Mouse (Mus musculus) T-helper 1 cell (primary cell): ENCODE results near the gene Man1b1.

Experiments
- in situ Hi-C: fragments of 300-600 bp; cut with MboI, MseI; formaldehyde crosslinking; loops from one replicate; pipeline ENCODE4 v1.15.1; 2025; ENCODE audit warnings: high pct_unique_total_duplicates

The Man1b1 gene

DNA sequence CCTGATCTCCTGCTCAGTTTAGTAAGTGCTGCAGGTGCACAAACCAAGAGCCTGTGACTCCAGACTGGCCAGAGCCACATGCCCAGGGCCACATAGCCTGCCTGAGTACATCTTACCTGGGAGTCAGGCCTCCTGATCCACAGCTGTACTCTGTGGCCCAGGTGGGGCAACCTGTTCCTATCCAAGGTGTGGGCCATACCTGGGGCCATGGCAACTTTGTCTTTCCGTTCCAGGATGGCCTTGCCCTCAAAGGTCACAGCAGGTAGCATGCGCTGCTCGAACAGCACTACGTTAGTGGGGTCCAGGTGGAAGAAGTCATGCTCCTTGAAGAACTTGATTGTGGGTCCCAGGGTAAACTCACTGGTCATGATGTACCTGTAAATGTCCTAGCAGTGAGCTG is 32.2 kb downstream of the Man1b1 start:
- in situ Hi-C loops, result no loop called here

GRCm38 (mm10) chr2:25364761-25365090 is 32.6 kb downstream of the Man1b1 start:
- in situ Hi-C loops, result no loop called here

DNA sequence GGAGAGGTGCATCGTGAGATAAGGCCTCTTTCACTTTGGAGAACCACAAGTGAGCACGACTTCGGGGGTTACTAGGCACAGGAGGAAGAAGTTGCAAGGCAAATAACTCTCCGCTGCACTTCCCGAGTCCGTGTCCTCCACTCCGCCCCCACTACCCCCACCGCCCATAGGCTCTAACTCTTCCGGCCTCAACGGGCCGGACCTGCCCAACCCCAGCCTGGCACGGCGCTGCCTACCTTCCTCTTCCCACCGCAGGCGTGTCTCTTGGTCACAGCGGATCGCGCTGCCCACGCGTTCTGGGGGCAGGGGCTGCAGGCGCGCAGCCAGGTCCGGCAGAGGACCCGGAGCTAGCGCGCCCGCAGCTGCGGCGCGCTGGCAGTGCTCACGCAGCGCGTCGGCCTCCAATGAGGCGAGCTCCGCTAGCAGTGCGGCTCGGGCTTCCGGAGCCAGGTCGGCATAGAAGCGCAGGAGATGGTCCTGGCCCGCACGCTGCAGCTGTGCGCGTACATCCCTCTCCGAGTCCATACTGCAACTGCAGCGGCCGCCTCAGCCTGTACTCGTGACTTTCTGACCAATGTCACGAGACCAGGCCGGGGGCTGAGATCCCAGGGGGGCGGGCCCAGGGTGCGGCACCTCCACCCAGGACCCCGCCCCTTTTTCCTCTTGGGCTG is 33.1 kb downstream of the Man1b1 start, which contains the start of gene Uap1l1:
Uap1l1 (minus strand) TSS at position 592 of the 671 bp plus-strand sequence.
- in situ Hi-C loops, result no loop called here

DNA sequence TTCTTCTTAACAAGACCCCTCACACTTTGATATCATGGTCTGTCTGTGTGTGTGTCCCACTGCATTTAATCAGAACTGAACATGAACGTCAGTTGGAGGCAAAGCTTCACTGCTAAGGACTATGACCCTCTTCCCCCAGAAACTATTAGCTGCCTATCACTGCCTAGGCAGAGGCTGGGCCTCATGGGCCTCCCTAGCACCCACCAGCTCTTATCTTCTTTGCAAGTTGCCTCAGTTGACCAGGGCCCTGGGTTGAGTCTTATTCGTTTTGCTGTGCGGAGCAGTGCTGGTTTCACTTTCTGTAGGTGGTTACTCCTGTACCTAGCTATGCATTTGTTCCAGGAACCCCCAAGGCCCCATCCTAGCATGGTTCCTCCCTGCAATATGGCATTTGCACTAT is 37.9 kb downstream of the Man1b1 start:
- in situ Hi-C loops, result no loop called here

- in situ Hi-C loops, result no loop called here
Measured at GRCm38 (mm10) chr2:25371764-25372643, 39.9 kb downstream of the Man1b1 start, which contains the start of gene Sapcd2. Gene Sapcd2, plus strand, starts transcription at chr2:25372321.

GRCm38 (mm10) chr2:25372644-25373391 is 40.7 kb downstream of the Man1b1 start:
- in situ Hi-C loops, result no loop called here

DNA sequence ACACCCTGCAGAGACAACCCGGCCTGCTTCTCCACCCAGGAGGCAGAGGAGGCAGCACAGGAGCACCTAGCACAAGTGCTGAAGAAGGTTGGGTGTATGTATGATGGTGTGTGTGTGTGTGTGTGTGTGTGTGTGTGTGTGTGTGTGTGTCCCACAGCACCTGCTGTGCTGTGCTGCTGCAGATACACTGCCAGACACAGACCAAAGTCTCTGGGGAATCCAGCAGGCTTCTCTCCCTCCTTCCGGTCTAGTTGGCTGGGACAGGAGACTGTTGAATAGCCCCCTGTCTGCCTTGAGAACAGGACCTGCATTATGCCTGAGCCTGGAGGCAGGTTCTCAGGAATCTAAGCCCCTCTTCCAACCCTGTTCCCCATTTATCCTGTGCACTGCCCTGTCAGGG is 41.3 kb downstream of the Man1b1 start:
- in situ Hi-C loops, result no loop called here

DNA sequence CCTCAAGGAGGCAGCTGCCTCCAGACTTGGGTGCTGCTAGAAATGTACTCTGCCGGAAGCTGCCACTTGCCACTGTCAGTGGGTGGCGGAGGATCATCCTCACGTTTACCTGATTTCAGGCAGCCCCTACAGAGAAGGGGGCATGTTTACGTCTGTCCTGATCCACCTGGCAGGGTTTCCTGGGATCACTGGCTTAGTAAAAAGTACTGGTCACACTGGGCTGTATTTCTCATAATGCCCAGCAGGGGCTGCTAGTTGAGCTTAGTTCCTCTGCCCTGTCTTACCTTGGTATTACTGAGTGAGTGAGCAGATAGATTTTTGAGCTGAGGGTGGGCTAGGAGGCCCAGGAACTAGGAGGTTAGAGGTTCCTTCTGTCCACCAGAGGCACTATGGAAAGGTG is 44.5 kb downstream of the Man1b1 start:
- in situ Hi-C loops, result no loop called here

DNA sequence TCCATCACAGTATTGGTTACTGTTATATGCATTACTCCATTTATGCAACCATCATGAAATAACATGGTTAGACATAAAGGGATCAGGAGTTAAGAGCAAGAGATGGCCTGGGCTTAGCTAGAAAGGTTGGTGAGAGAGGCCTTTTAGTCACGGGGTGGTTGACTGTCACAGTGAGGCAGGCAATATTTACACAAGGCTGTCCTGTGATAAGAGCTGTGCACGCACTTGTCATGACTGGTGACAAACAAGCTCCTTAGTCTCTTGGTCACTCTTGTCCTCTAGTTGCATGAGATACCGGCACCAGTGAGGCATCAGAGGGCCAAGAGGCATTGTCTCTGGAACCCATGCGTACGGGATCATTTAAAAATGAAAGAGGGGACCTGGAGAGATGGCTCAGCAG is 52.4 kb downstream of the Man1b1 start:
- in situ Hi-C loops, result no loop called here

GRCm38 (mm10) chr2:25391266-25391665 is 59.1 kb downstream of the Man1b1 start:
- in situ Hi-C loops, result no loop called here

DNA sequence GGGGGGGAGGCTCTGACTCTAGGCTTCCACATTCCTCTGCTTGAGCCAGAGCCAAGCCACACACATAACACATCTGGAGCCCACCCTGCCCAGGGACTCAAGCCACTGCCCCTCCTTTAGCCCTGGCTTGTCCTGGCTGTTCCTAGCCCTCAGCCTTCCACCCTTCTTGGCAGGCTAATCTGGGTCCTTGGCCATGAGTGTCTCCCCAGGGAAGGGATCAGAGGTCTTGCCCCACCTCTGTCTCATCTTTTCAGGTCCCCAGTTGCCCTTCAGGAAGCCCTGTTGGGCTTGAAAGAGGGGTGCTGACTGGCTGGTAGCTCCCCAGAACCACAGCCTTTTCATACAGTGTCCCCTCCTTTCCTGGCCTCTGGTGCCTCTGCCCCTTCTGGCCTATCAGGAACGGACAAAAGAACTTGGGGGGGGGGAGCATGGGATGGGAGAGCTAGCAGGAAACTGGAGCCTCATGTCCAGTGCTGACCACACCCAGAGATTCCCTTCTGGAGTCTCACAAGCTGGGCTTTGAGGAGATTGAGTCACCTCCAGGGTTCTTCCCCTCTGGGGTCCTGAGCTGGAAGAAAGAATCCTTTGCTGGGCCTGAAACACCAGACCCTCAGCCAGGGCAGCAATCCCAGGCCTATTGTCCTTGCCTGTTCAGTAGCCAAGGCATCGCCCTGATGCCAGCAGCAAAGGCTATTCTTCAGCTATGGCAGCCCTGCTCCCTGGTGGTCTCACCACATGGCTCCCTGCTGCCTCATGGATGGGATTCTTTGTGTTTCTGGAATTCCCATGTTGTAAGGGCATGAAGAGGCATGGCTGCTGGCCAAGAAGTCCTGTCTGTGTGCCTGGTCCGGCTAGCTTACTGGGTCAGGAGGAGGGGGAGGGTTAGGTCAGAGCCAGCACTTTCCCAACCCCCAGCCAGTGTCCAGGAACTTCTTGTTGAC is 62.4 kb downstream of the Man1b1 start:
- in situ Hi-C loops, result no loop called here

- in situ Hi-C loops, result no loop called here
Measured at GRCm38 (mm10) chr2:25395721-25396596, 63.8 kb downstream of the Man1b1 start, which contains the start of gene Entpd2. Gene Entpd2, plus strand, starts transcription at chr2:25395874.

DNA sequence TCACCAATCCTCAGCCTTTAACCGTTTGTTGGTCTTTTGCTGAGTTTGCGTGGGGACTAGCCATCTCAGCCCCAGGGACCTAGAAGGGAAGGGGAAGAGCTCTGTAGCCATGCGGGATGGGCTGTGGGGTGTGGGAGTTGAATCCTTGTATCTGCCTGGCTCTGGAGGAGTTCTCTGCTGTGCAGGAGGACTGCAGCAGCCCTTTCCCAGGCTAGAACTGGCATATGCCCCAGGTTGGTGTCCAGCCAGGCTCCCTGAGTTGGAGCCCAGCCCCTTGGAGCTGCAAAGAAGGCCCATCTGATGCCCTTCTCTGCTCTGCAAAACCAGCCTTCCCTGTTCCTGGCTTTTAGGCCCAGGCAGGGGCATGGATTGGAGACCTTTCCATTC is 64.5 kb downstream of the Man1b1 start:
- in situ Hi-C loops, result no loop called here

GRCm38 (mm10) chr2:25397010-25397409 is 64.9 kb downstream of the Man1b1 start:
- in situ Hi-C loops, result no loop called here

- in situ Hi-C loops, result no loop called here
Measured at GRCm38 (mm10) chr2:25398065-25398464, 65.9 kb downstream of the Man1b1 start.

DNA sequence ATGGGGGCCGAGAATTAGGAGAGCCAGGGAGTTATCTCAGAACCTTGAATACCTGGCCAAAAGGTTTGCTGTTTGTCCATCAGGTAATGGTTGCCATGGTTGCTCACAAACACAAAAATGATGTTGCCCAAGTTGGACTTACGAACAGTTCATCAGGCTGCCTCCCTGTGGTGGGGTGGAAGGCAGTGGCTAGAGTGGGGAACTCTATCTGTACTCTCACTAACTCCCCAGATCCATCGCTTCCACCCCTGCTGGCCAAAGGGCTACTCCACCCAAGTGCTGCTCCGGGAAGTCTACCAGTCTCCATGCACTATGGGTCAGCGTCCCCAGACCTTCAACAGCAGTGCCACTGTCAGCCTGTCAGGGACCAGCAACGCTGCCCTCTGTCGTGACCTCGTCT is 66.9 kb downstream of the Man1b1 start, which contains the start of gene Npdc1:
Npdc1 (plus strand) TSS at position 301 of the 400 bp plus-strand sequence.
- in situ Hi-C loops, result no loop called here

DNA sequence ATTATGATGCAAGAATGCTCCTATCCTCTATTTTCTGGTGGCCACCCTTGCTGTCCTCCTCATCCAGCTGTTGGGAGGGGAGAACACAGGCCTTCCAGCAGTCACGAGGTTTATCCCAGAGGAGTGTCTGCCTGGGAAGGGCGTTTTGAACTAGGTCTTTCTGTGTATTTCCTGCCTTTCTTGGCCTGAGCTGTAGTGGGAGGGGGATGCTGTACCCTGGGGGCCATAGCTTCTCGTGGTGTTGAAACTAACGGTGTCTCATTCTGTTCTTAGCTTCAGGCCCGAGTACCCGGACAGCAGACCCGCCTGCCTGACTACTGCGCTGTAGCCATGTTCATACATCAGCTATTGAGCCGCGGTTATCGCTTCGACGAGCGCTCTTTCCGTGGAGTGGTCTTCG is 68.2 kb downstream of the Man1b1 start:
- in situ Hi-C loops, result no loop called here

- in situ Hi-C loops, result no loop called here
Measured at GRCm38 (mm10) chr2:25400764-25401163, 68.6 kb downstream of the Man1b1 start.
